Mouse (Mus musculus) brain, embryonic 14.5 days (tissue): ENCODE measurements around the gene Phactr3.

Source experiments
- CTCF ChIP-seq: fragments of 200-500 bp; IDR thresholded peaks from 2 replicates; pipeline ENCODE4 v1.5.1; 2012; ENCODE audit warnings: inconsistent platforms, mild to moderate bottlenecking, moderate library complexity, borderline replicate concordance; ENCODE audit not compliant: insufficient read depth, insufficient read length; ENCODE audit errors: extremely low read depth
- POLR2A ChIP-seq: fragments of 200-500 bp; IDR thresholded peaks from 2 replicates; pipeline ENCODE4 v1.6.1; 2012; ENCODE audit warnings: mild to moderate bottlenecking, inconsistent platforms, borderline replicate concordance; ENCODE audit not compliant: poor library complexity, insufficient read depth, insufficient read length, severe bottlenecking; ENCODE audit errors: extremely low read depth

DNA sequence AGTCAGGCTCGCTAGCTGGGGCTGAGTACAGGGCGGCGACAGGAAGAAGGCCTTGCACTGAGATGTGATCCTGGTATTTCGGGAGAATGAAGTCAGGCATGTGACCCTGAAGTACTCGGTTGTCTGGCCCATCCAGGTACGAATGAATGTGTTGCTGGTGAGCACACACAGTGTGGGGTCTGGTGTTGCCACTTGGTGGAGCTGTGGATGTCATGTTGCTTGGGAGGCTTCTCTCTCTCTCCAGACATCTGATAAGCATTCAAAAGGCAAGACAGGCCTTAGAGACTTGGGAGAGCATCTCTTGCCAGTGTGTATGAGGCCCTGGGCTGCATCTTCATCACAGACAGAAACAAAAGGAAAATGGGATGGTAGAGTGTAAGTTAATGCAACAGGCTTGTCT is 77.3 kb downstream of the Phactr3 start:
- no peak for TF ChIP-seq POLR2A
- TF ChIP-seq CTCF, result no peak
